In the genomic region with DNA sequence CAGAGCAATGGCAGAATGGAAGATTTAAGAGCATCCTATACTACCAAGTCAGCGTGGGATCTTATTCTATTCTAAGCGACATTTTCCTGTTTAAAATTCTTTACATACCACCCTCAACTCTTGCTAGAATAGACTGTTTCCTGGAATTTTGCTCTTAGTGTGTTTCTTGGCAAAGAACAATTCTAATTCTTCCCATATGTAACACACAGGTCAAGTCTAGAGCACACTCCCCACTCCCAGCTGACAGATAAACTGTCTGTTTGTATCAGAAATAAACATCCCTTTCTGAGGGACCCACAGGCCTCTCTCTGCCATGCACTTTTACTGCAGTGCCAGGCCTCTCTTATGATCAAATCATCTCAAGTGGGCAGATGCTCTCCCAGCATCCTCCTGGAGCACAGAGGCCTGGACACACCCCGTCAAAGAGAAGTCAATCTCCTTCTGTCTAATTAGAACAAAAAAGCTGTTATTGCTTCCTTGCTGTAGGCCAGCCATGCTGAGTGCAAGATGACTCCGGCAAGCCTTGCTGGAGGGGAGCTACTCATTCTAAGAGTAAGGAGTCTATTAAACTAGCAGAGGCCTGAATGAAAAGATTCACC, we compare ENCODE assay signal across 12 mouse cellular contexts.
DNase-seq lines count a peak whose midpoint lies in the region; ATAC-seq lines count a peak whose summit lies in the region.
"Had no signal": no experiment of that assay in that cellular context is flagged by ENCODE, and none has a peak within 500 bp of the region (broad histone marks: within the 10 kb centered on the region; RNA-seq: fewer than 3 reads in every experiment).

No protein-coding gene starts in this region.

- DNase-seq in cerebellum, postnatal 10 days, result peak; percentile 49 to 50
- no peak for DNase-seq in cerebellum, adult 11-12 months
- no peak for DNase-seq in kidney, adult 18-20 months
- peak; percentile 50 for DNase-seq in MN1 (ENCODE audit: low spot score)
- no peak for DNase-seq in intestine, embryonic 14.5 days (ENCODE audit: low spot score)
- DNase-seq in B cell, adult 2 months, result no peak
- no peak for DNase-seq in thymus, postnatal 36 days
- DNase-seq: gastrocnemius, postnatal 25 days; layer of hippocampus, adult 9-11 months; midbrain, embryonic 14.5 days; right cerebral cortex, postnatal 14 days had no signal

- 0 out of 2 replicates have a peak, but pooled peaks have one; percentile 33 for ATAC-seq in kidney, embryonic 14.5 days (ENCODE audit: low FRiP score, low TSS enrichment)
- ATAC-seq in intestine, embryonic 14.5 days (replicated peaks; ENCODE audit: low FRiP score, low TSS enrichment, low read depth), result 0 out of 2 replicates have a peak, but pooled peaks have one; percentile 27

- WGBS in kidney, embryonic 14.5 days, result 53% methylated on average over 4 of the region's 4 CpGs
- WGBS in intestine, embryonic 14.5 days, result 25% methylated on average over 4 of the region's 4 CpGs

- no peaks in the 10 kb centered on the region for H3K36me3 ChIP-seq in kidney, embryonic 14.5 days (ENCODE audit: control insufficient read depth, insufficient read depth, low read length)
- no peaks in the 10 kb centered on the region for H3K36me3 ChIP-seq in intestine, embryonic 14.5 days (ENCODE audit: control insufficient read depth, insufficient read depth, low read length)

- H3K4me1 ChIP-seq in kidney, embryonic 14.5 days (ENCODE audit: control insufficient read depth, insufficient read depth, low read length), result peaks cover 28% of the 10 kb centered on the region
- peaks cover 34% of the 10 kb centered on the region for H3K4me1 ChIP-seq in intestine, embryonic 14.5 days (replicated peaks; ENCODE audit: control insufficient read depth, insufficient read depth, low read length)

- H3K9ac ChIP-seq in kidney, embryonic 14.5 days (ENCODE audit: low read depth, low read length), result no peak overlapping the region
- H3K9ac ChIP-seq in intestine, embryonic 14.5 days (ENCODE audit: low read length), result no peak overlapping the region

- H3K27ac ChIP-seq in kidney, embryonic 14.5 days (ENCODE audit: low read depth, low read length), result peak overlapping the region; percentile 76
- peak overlapping the region; percentile 75 for H3K27ac ChIP-seq in intestine, embryonic 14.5 days (ENCODE audit: low read depth)

- no peaks in the 10 kb centered on the region for H3K27me3 ChIP-seq in kidney, embryonic 14.5 days (ENCODE audit: control insufficient read depth, insufficient read depth, low read length)
- no peaks in the 10 kb centered on the region for H3K27me3 ChIP-seq in intestine, embryonic 14.5 days (replicated peaks; ENCODE audit: control insufficient read depth, insufficient read depth, low read length)

- no peak overlapping the region for H3K4me2 ChIP-seq in kidney, embryonic 14.5 days (replicated peaks; ENCODE audit: low read depth, low read length)
- H3K4me2 ChIP-seq in intestine, embryonic 14.5 days (ENCODE audit: low read length), result no peak overlapping the region

- H3K9me3 ChIP-seq in kidney, embryonic 14.5 days (ENCODE audit: control insufficient read depth, low read length), result no peaks in the 10 kb centered on the region
- H3K9me3 ChIP-seq in intestine, embryonic 14.5 days (ENCODE audit: control insufficient read depth, low read length), result no peaks in the 10 kb centered on the region

- no peak overlapping the region for H3K4me3 ChIP-seq in kidney, embryonic 14.5 days (ENCODE audit: low read length)
- H3K4me3 ChIP-seq in intestine, embryonic 14.5 days (ENCODE audit: low read depth, low read length), result no peak overlapping the region

Comparison
In these comparisons a context has a peak if more than half of its experiments do, and no peak if none do; other contexts are left out.
1. DNase-seq: peak in cerebellum, postnatal 10 days (2 of 2) and MN1 (single experiment); none in cerebellum, adult 11-12 months (single experiment), kidney, adult 18-20 months (single experiment), intestine, embryonic 14.5 days (single experiment), B cell, adult 2 months (0 of 2) and thymus, postnatal 36 days (0 of 2).